Mouse (Mus musculus) small intestine, adult 2 months (tissue): ENCODE data around the gene Nyx.

Experiments used
- CTCF ChIP-seq: fragments of 200-500 bp; IDR thresholded peaks from 2 replicates; pipeline ENCODE4 v1.5.1; 2012; ENCODE audit warnings: low read depth, mild to moderate bottlenecking, control low read depth, inconsistent platforms, low read length, moderate library complexity, mixed read lengths; ENCODE audit not compliant: insufficient replicate concordance, insufficient read length; ENCODE audit errors: extremely low read depth
- POLR2A ChIP-seq: fragments of 200-500 bp; IDR thresholded peaks from 2 replicates; pipeline ENCODE4 v1.6.1; 2012; ENCODE audit warnings: low read depth, mild to moderate bottlenecking, control low read depth, inconsistent platforms, low read length, moderate library complexity

GRCm38 (mm10) chrX:13518019-13518418, 52.1 kb downstream of the Nyx start:
- TF ChIP-seq CTCF, result no peak
- no peak for TF ChIP-seq POLR2A
